Mouse (Mus musculus) urinary bladder, postnatal 25 days (tissue): ENCODE results near the gene Aspscr1.

Experiments used
- DNase-seq: peaks from one replicate; pipeline ENCODE4 v3.0.0; 2022; ENCODE audit warnings: low spot score

Gene Aspscr1

DNA sequence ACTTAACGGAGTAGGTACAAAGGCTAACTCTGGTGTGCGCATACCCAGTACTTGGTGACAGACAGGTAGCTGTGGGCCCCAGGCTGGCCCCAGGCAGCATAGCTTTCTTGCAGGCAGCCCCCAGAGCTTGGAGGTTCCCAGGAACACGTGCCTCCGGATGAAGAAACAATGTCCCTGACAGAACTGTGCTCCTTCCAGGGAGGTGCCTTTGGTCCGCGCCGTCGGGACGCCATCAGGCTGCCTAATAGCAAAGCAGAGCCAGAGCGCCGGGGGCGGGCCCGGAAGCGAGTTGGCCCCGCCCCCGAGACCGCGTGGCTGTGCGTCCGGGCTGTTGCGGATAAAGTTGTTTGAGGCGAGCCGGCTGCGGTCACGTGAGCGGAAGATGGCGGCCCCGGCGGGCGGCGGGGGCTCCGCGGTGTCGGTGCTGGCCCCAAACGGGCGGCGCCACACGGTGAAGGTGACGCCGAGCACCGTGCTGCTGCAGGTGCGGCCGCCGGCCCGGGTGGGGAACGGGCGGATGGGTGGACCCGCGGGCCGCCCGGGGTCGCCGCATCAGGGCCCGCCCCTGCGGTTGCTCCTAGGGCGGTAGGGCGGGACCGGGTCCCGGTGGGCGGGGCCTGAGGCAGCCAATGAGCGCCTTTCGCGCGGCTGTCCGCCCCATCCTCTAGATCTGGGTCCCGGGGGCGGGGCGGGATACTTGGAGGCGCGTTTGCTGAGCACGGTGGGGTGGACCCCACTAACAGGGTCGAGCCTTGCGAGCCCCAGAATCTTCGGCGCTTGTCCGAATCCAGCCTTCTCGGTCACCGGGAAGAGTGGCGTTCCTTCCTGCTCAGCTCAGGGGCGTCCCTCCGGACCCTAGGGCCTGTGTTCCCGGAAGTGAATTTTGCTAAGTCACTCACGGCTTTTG is at the start of gene Aspscr1:
Aspscr1 (plus strand) TSS at position 287 of the 907 bp plus-strand sequence.
- peak; percentile 96 for DNase-seq

DNA sequence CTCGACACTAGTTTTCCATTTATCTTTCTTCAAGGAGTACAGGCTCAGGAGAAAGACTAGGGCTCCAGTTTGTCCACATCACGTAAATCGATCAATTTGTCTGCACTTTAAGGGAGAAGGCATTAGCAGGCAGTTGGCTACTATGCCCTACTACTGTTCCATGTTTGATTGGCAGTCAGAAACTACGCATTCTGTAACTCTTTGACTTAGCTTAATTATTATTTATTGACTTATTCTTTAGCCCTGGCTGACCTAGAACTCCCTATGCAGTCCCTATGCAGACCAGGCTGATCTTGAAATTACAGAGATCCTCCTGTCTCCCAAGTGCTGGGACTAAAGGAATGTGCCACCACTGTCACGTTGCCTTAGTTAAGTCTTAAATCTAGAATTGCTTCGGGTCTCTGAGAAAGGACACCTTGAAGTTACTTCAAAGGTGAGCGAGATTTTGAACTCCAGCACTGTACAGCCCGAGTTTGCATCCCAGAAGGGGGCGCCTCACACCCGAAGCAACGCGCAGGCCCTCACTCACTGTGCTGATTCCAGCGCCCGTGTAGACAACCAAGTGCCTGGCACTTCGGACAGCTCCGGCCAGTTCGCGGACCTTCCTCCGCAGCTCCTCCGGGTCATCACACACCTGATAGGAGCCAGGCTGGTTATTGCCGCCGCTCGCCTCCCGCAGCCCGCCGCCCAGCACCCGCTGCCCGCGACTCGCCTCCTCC is 48.7 kb upstream of the Aspscr1 start:
- DNase-seq, result peak; percentile 65

DNA sequence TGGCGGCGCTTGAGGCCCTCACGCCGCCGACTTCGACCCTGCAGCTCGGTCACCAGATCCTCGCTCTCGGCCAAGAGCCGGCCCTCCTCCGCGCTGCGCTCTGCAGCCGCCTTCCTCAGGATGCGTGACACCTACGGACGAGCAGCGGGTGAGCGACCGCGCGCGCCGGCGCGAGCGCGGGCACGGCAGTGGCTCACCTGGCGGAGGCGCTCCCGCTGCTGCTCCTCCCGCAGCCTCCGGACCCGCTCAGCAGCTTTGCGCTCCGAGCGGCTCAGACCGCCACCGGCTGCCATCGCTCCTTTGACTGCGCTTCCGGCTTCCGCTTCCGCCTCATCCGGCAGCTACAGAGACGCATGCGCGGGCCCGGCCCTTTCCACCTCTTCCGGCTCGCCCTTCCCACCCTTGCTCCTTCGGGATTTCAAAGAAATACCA is 48.1 kb upstream of the Aspscr1 start:
- peak; percentile 87 for DNase-seq

DNA sequence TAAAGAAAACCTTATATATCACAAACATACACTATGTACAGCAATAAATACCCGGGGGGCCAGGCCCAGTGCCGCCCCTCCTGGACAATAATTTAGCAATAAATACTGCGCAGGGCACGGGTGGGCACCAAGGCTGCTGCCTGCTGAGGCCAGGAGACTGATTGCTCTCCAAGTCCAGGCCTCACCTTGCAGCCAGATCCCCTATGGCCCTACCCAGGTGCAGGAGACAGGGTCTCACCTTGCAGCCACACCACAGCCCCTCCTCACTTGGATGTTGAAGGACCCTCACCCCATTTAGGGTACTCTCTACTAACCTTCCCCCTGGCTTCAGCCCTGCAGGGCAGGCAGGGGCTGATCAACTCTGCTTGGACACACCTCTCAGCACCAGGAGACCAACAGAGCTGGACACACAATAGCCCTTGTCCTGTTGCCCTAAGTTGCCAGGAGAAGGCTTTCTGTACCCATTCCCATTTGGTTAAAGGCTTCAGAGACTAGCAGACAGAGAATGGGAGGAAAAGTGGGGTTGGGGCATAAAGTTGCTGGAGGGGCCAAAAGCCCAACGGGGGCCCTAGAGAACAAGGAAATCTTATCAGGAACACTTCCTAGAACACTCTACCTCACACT is 47.5 kb upstream of the Aspscr1 start, which contains the start of gene Sirt7:
Sirt7 (minus strand) TSS at position 89 of the 624 bp plus-strand sequence.
- no peak for DNase-seq

DNA sequence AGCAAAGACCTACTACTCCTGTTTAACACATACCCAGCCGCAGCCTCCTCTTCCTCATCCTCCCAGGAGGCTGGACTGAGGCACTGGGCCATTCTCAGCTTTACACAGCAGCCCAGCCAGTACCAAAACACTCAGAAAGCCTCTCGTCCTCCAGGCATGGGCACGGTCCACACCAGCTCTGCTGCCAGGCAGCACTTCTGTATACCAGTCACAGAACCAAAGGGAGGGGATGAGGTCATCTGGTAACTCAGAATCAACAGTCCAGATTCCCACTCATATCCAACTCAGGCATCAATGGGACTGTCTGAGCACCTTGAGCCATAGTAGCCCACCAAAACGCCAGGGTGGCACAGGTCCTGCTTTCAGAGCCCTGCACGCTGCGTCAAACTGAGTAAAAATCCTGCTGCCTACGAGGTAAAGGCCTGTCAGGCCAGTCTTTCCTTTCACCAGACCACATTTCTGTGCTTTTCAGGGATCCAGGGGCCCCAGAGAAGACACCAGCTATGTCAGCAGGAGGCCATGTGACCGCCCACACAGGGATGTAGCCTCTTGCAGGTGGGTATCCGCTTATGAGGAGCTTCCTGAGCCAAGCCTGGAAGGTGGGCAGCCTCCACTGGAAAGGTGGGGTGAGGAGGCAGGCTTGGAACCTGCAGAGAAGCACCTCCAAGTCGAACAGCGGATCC is 45.8 kb upstream of the Aspscr1 start:
- DNase-seq, result no peak

DNA sequence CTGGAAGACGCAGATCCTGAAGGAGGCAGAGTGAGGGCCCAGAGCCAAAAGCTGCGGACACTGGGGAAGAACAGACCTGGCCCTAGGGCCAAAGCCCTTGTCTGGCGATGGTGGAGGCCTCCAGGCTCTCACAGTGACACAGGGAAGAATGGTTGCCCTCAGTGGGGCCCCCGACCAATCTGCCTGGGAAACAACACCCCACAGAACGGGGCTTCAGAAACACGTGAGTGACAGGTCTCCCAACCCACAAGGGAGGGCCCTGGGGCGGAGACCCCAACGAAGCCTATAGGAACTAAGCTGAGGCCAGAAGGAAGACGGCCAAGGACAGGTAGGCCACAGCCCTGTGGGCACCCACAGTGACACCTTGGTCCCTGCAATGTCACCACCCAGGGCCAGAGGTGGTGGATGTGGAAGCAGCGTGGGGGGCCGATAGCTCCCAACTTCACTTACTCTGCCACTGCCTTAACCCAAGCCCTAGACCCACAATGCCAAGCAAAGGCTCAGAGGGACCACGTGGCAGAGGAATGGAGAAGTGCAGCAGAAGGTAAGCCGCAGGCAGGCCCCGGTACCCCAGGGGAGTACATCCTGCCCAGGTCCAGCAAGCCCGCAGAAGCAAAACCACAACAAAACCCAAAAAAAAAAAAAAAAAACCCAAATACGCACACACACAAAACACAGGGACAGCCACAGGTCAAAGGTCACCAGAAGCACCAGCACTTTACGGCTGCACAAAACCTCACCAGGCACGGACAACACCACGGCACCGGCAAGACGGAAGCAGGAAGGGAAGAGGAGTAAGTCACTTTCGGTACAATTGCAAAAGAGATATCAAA is 45.1 kb upstream of the Aspscr1 start:
- DNase-seq, result no peak

DNA sequence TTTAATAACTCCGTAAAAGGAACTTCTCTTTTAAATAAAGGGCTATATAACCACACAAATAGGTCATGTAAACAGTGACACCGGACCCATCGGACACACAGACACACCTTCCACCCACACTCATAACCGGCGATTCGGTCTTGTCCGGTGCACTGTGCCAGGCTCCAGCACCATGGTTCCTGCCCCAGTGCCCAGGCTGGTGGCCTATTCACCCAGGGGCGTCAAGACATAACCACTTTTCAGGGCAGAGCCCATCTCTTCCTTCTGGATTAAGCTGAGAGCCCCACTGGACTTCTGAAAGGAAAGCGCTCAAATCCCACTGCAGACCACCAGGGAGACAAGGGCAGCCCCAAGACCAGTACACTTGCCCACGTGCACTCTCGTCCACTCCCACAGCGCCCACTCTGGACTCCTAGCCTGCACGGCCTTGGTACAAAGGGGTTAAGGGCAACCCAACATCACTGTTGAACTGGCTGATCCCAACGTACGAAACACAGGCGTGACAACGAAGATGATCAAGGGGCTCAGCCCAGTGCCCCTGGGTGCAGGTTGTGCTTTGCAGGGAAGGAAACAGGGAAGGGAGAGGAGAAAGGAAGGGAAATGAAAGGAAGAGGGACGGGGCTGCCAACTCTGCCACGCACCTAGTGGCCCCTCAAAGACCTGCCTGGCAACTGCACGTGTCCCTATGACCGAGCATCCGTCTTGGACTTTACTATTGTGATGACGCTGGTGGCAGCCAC is 44.0 kb upstream of the Aspscr1 start:
- no peak for DNase-seq

DNA sequence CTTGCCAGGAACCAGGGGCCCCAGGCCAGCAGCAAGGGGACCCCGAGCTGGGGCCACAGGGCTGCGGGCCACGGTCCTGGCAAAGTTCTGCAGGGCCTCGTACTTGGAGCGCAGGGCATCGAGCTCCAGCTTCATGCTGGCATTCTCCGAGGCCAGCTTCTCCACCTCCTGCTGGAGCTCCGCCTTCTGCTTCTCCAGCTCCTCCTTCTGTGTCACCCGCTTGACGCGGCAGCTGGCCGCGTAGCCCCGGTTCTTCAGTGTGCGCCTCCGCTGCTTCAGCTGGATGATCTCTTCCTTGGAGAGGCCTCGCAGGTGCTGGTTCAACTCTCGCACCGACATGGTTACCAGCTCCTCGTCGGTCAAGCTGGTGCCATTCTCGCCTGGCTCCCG is 43.4 kb upstream of the Aspscr1 start:
- no peak for DNase-seq

DNA sequence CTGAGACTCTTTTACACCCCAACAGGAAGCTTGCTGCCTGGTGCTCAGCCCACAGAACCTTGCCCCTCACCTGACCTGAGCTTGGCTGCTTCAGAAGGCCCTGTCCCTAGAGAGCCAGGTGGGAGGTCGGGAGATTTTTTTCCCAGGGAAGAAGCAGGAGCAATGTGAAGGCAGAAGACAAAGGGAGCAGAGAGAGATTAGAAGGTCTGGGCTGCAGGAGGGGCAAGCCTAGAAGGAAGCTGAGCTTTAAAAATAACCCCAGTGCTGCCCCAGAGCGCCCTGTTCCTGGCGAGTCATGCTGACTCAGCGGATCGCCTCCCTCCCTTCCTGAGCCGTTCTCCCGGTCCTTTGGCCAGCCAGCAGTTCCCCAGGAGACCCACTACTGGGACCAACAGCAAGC is 42.9 kb upstream of the Aspscr1 start:
- DNase-seq, result no peak

DNA sequence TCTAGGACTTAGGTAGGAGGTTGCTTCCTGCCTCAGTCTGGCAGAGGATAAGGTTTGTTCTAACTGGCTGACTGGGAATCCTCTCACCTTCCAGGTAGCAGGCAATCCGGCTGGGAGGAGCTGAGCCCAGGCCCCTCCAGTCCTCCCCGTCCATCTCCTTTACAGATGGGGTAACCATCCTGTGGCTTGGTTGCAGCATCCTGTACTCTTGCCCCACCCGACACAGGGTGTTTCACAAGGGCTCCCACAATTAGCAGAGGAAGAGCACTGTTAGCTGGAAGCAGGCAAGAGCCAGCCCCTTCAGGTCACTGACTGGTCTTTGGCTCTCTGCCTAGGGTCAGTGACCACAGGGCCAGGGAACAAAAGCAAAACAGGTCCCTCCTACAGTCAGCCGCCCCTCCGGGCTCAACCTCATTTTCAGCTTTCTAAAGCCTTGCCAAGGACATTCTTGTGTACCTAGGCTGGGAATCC is 42.3 kb upstream of the Aspscr1 start:
- DNase-seq, result no peak

DNA sequence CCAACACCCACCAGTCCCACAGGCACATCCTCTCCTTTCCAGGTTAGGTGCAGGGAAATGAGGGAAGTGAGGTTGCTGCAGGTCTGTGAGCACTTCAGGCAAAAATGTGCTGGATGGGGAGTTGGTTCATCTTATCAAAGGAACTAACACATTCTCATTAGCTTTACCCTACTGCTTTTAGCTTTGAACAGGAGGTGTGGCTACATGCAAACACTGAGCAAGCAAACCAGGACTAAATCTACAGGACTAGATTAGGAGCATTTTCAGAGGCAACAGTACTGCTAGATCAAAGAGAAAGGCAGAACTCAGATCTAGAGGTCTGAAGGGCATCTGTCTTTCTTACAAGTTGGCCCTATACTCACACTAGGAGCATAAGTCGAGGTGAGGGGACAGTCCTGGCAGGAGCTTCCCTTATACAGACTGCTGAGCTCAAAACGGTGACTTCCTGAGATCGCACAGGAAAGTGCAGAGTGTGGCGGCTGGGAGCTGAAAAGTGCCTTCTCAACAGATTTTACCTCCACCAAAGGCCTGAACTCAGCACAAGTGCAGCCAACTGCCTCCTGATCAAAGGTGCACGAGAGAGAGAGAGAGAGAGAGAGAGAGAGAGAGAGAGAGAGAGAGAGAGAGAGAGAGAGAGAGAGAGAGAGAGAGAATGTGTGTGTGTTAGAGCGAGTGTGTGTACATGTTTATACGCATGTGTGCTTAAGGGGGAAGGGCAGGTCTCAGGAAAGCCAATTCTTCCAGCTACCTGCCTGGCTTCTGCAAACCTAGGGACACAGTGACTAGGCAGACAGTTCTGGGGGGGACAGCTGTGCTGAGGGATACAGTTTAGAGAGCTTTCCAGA is 41.7 kb upstream of the Aspscr1 start:
- no peak for DNase-seq

DNA sequence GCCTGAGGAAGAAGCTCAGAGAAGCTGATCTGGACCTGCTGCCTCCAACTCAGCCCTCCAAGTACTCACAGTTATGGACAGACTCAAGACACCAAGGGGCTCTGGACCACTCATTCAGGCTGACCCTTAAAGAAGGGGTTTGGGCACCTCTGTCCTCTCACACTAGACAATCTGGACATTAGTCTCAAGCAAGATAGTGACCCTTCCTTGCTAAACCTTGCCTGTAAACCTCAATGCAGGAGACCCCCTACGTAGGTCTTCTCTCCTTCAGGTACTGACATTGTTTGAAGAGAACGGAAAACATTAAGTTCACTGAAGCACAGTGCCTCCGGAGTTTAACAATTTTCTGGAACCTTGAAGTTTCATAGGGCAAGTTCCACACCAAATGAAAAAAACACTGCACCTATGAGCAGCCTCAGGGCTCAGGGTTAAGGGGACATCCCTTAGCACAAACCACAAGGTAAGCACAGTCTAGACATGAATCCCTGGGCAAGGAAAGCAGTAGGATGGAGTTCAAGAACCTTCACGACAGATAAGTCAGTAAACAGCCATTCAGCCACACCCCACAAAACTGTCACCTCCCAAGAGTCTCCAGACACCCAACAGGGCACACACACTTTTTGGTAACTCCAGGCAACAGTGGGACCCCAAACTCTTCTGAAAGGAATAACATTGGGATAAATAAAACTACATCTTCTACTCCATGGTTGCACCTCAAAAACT is 40.9 kb upstream of the Aspscr1 start:
- no peak for DNase-seq

DNA sequence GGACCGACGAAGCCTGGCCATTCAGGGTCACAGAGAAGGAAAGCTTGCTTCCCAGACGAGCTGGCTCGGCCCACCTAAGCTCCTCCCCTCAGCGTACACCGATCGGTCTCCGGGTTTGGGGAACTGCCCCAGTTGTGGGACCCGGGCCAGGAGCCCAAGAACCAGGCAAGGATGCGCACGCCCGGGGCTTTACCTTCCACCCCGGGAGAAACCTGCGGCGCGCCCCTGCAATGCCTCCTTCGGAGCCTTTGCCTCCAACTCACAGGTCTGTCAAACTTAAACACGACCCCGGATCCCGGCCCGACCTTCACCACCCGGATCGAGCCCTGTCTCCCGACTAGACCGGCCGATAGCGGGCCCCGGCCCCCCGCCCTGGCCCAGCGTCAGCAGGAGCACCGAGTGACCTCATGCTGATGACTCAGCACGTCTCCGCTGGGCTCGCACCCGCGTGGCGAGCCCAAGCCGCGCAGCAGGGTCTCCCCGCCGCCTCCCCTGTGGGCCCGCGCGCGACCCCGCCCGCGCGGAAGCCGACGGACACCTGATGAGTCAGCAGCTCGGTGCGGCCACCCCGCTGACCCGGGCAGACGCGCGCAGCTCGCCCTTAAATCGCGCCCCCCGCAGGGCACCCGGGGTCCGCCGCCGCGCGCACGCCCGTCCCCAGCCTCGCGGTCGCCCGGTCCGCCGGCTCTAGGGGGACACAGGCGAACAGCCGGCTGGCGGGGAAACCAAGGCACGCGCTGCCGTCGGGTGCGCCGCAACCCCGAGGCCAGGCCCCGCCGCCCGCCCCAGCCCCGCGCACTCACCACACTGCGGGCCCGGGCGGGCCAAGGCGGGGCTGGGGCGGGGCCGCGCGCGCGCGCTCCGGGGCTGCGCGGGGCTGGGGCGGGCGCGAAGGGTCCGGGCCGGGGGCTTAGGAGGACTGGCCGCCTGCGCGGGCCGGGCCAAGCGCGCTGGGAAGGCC is 39.9 kb upstream of the Aspscr1 start:
- peak; percentile 67 for DNase-seq

DNA sequence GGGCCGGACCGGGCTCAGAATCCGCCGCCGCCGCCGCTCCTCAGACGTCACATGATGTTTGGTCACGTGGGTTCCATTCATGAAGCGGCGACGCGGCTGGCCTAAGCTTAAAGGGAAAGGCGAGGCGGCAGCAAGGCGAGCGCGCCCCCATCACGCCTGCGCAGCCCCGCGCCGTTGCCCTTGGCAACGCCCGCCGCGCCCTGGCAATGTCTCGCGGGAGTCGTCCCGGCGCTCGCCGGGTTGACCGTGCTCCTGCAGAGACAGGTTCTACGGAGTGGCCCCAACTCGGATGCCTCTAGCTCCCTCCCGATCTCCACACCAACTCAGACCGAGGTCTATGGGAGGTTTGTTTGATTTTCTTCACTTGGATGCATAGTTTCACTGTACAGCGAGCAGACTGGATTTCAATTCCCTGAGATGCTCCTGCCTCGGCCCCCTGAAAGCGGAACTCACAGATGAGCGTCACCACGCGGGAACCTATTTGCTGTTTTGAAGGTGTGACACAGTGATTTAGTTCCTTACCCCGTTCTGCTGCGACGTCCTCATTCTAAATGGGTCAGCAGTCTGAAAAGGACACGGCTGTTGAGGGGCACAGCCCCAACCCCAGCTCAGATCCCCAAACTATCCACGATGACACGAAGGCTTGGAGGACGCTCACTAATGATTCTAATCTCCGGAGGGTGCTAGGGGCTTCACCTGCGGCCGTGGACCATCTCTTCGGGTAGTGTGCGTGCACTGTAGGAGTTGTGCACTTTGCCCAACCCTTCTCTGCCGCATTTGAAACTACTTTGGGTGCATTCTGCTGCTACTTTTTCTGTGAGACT is 39.0 kb upstream of the Aspscr1 start, which contains the start of gene Mafg:
Mafg (minus strand) TSS at position 81 of the 824 bp plus-strand sequence.
- peak; percentile 89 for DNase-seq

DNA sequence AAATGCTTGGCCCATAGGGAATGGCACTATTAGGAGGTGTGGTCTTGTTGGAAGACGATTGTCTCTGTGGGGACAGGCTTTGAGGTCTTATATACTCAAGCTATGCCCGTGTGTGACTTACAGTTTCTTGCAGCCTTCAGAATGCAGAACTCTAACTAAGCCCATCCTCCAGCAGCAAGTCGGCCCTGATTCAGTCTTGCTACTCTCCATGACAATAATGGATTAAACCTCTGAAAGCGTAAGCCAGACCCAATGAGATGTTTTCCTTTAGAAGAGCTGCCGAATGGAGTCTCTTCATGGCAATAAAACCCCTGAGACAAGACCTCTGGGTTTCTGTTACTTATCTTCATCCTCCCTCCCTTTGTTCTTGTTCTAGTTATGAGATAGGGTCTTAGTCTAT is 38.0 kb upstream of the Aspscr1 start:
- DNase-seq, result no peak

DNA sequence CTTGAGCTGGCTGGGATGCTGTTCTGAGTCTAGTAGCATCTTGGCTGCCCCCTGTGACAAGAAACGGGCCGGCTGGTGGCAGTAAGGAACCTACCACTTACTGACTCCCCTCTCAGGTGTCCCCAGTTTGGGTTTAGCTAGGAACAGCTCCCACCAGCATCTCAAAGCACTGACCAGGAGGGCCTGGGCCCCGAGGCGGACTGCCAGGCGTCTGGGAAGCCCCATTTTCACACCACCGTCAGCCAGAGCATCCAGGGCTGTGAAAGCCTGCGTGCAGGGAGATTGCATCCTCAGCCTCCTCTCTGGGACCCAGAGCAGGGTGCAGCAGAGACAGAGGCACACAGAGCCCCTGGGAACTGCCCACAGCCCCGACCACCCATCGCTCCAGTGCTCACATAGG is 31.5 kb upstream of the Aspscr1 start:
- DNase-seq, result no peak

DNA sequence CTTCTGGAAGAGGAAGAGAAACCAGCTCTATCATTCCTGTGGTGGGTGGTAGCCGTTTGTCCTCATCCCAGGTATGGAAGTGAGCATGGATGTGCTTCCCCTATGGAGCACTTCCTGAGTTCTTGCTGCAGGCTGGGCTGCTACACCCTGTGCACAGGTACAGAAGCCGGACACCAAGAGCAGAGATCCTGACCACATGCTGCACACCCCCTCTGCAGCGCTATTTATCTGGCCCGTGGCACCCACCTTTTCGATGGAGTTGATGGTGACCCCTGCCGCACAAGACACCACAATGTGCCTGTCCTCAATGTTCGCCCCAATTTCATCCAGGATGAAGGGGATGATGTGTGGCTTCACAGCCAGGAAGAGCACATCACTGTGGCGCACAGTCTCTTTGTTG is 30.9 kb upstream of the Aspscr1 start:
- DNase-seq, result no peak
